Mouse (Mus musculus): Measurements from ENCODE around the gene Tas2r137. TPM values are rescaled to one million over a fixed set of nuclear protein-coding genes. Genes with fewer than 3 reads are reported as not detected.

Gene Tas2r137
- total RNA-seq (2023), result 0.57 to 1.4 TPM (median 0.76 TPM) in 3 of 4 replicates, not detected in the other

GRCm38 (mm10) chr6:40490933-40491332 lies at the start of gene Tas2r137:
Tas2r137 (plus strand) TSS chr6:40491233.

GRCm38 (mm10) chr6:40470916-40471719 lies 19.9 kb upstream of the Tas2r137 start, which contains the start of gene Ssbp1:
Ssbp1 (plus strand) TSS chr6:40471352.

GRCm38 (mm10) chr6:40493229-40493628 lies 2.2 kb downstream of the Tas2r137 start, which contains the start of gene Tas2r108:
Tas2r108 (plus strand) TSS chr6:40493529.

GRCm38 (mm10) chr6:40519408-40519807 lies 28.4 kb downstream of the Tas2r137 start, which contains the start of gene Prss37:
Prss37 (minus strand) TSS chr6:40519508.

Other genes starting within 250 kb of the Tas2r137 start
- 21.9 to 26.9 TPM (median 25.6 TPM) in 4 replicates for gene Agk, start 166.1 kb upstream of the Tas2r137 start, total RNA-seq (2023)
- gene E330009J07Rik, start 55.1 kb upstream of the Tas2r137 start, total RNA-seq (2023), result 12.9 to 16.7 TPM (median 14.0 TPM) in 4 replicates
- gene Wee2, start 52.1 kb upstream of the Tas2r137 start, total RNA-seq (2023), result not detected in 4 replicates
- 106 to 125 TPM (median 111 TPM) in 4 replicates for gene Ssbp1, start 19.9 kb upstream of the Tas2r137 start, total RNA-seq (2023)
- gene Tas2r108, start 2.3 kb downstream of the Tas2r137 start, total RNA-seq (2023), result not detected in 4 replicates
- gene Prss37, start 28.3 kb downstream of the Tas2r137 start, total RNA-seq (2023), result not detected in 4 replicates
- not detected in 4 replicates for gene Olfr461, start 63.8 kb downstream of the Tas2r137 start, total RNA-seq (2023)
- not detected in 4 replicates for gene Olfr460, start 78.3 kb downstream of the Tas2r137 start, total RNA-seq (2023)
- not detected in 4 replicates for gene Clec5a, start 94.6 kb downstream of the Tas2r137 start, total RNA-seq (2023)
- gene Tas2r138, start 122.1 kb downstream of the Tas2r137 start, total RNA-seq (2023), result not detected in 4 replicates
- not detected in 4 replicates for gene Mgam, start 137.6 kb downstream of the Tas2r137 start, total RNA-seq (2023)